Mouse (Mus musculus): ENCODE data around the gene Phactr1. TPM values are rescaled to one million over a fixed set of nuclear protein-coding genes. Genes with fewer than 3 reads are reported as not detected.

The Phactr1 gene
- polyA plus RNA-seq, 1 experiment from 2014 or later = 10.0 TPM

DNA sequence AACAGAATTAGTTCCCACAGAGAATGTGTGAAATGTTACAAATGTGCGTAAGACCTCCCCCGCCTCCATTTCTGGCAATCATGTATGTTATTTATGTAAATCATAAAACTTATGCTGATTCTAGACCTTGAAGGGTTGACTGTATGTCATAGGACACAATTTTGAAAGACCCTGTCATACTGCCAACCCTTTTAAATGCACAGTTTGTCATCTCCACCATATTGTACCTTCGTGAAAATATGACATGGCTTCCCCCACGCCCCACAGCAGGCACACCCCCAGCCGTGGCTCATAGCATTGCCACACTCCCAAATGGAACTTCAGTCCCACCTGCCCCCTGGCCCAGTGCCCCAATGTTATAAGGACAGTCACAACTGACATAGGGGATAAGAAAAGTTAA is 57.1 kb downstream of the Phactr1 start:
- Histone ChIP-seq H3K4me3 (ENCODE audit: low read depth, low read length) (no peak overlapping the region), H3K9ac (ENCODE audit: low read length) (no peak overlapping the region), H3K9me3 (ENCODE audit: control insufficient read depth, low read length) (no peaks in the 10 kb centered on the region), H3K27me3 (replicated peaks; ENCODE audit: control insufficient read depth, insufficient read depth, low read length) (no peaks in the 10 kb centered on the region), H3K36me3 (ENCODE audit: control insufficient read depth, insufficient read depth, low read length) (no peaks in the 10 kb centered on the region), H3K4me2 (ENCODE audit: low read length) (no peak overlapping the region), H3K27ac (ENCODE audit: low read depth) (no peak overlapping the region), H3K4me1 (replicated peaks; ENCODE audit: control insufficient read depth, insufficient read depth, low read length) (no peaks in the 10 kb centered on the region)
- ATAC-seq (replicated peaks; ENCODE audit: low FRiP score, low TSS enrichment, low read depth) (no peak), DNase-seq (ENCODE audit: low spot score) (no peak)
- WGBS = 87% methylated on average over 5 of the region's 5 CpGs

DNA sequence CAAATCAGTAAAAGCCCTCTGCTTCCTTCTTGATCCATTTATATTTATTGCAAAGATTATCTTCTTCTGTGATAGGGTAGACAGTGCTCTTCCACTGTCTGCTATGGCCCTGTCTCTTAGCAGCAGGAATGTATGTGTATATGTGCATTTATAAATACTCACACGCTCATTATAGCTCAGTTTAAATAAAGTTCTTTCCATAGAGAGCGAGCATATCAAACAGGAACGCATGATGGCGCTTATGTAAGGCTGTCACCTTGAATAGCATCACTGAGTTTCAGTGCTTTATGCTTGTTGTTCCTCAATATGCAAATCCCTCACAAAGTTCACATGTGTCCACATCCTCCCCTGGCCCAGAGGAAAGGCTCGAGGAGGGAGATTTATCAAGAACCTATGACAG is 57.7 kb downstream of the Phactr1 start:
- H3K9me3 ChIP-seq (ENCODE audit: control insufficient read depth, low read length) = no peaks in the 10 kb centered on the region
- H3K4me2 ChIP-seq (ENCODE audit: low read length) = no peak overlapping the region
- H3K9ac ChIP-seq (ENCODE audit: low read length) = no peak overlapping the region
- no peaks in the 10 kb centered on the region for H3K4me1 ChIP-seq (replicated peaks; ENCODE audit: control insufficient read depth, insufficient read depth, low read length)
- DNase-seq (ENCODE audit: low spot score) = no peak
- no peaks in the 10 kb centered on the region for H3K36me3 ChIP-seq (ENCODE audit: control insufficient read depth, insufficient read depth, low read length)
- H3K27ac ChIP-seq (ENCODE audit: low read depth) = no peak overlapping the region
- WGBS = 70% methylated on average over 5 of the region's 5 CpGs
- no peak for ATAC-seq (replicated peaks; ENCODE audit: low FRiP score, low TSS enrichment, low read depth)
- H3K4me3 ChIP-seq (ENCODE audit: low read depth, low read length) = no peak overlapping the region
- H3K27me3 ChIP-seq (replicated peaks; ENCODE audit: control insufficient read depth, insufficient read depth, low read length) = no peaks in the 10 kb centered on the region

DNA sequence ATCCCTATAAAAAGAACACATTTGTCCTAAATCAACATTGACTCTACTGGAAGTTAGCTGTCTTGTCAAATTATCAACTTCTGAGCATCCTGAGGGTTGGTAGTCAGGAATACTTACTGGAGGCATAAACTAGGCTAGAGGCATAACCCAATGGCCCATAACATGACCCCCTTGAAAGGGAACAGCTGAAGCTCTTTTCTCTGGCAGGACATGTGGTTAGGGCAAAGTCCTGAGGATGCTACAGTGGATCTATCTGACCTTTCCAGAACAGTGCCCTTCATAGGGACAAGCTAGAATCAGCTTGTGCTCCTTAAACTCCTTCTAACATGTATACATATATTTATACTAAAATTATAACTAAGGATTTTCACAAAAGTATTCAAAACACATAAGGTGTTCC is 61.8 kb downstream of the Phactr1 start:
- Histone ChIP-seq H3K9ac (ENCODE audit: low read length) (no peak overlapping the region), H3K4me2 (ENCODE audit: low read length) (no peak overlapping the region), H3K4me3 (ENCODE audit: low read depth, low read length) (no peak overlapping the region), H3K27ac (ENCODE audit: low read depth) (no peak overlapping the region), H3K36me3 (ENCODE audit: control insufficient read depth, insufficient read depth, low read length) (no peaks in the 10 kb centered on the region), H3K4me1 (replicated peaks; ENCODE audit: control insufficient read depth, insufficient read depth, low read length) (no peaks in the 10 kb centered on the region), H3K9me3 (ENCODE audit: control insufficient read depth, low read length) (no peaks in the 10 kb centered on the region), H3K27me3 (replicated peaks; ENCODE audit: control insufficient read depth, insufficient read depth, low read length) (no peaks in the 10 kb centered on the region)
- DNase-seq (ENCODE audit: low spot score) (no peak), ATAC-seq (replicated peaks; ENCODE audit: low FRiP score, low TSS enrichment, low read depth) (no peak)

DNA sequence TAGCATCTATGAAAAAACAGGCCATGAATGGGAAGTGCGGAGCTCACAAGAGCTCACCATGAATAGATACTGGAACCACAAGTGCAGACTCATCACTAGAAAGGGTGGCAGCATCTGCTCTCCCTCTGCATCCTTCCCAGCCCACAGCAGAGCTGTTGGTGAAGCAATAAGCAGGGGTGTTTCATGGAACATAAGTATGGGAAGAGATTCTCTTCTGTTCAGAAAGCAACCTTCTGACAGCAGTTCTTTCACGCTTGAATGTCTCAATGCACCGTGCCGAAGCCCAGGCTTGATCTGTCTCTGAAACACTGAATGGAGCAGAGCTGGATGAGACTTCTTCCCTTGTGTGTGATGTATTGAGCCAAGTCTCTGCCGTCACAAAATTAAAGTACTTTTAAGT is 64.0 kb downstream of the Phactr1 start:
- no peak overlapping the region for H3K27ac ChIP-seq (ENCODE audit: low read depth)
- no peak overlapping the region for H3K9ac ChIP-seq (ENCODE audit: low read length)
- H3K27me3 ChIP-seq (replicated peaks; ENCODE audit: control insufficient read depth, insufficient read depth, low read length) = no peaks in the 10 kb centered on the region
- WGBS = 76% methylated on average over 5 of the region's 5 CpGs
- H3K9me3 ChIP-seq (ENCODE audit: control insufficient read depth, low read length) = no peaks in the 10 kb centered on the region
- H3K4me1 ChIP-seq (replicated peaks; ENCODE audit: control insufficient read depth, insufficient read depth, low read length) = no peaks in the 10 kb centered on the region
- no peak overlapping the region for H3K4me2 ChIP-seq (ENCODE audit: low read length)
- H3K36me3 ChIP-seq (ENCODE audit: control insufficient read depth, insufficient read depth, low read length) = no peaks in the 10 kb centered on the region
- DNase-seq (ENCODE audit: low spot score) (no peak), ATAC-seq (replicated peaks; ENCODE audit: low FRiP score, low TSS enrichment, low read depth) (no peak)
- no peak overlapping the region for H3K4me3 ChIP-seq (ENCODE audit: low read depth, low read length)

DNA sequence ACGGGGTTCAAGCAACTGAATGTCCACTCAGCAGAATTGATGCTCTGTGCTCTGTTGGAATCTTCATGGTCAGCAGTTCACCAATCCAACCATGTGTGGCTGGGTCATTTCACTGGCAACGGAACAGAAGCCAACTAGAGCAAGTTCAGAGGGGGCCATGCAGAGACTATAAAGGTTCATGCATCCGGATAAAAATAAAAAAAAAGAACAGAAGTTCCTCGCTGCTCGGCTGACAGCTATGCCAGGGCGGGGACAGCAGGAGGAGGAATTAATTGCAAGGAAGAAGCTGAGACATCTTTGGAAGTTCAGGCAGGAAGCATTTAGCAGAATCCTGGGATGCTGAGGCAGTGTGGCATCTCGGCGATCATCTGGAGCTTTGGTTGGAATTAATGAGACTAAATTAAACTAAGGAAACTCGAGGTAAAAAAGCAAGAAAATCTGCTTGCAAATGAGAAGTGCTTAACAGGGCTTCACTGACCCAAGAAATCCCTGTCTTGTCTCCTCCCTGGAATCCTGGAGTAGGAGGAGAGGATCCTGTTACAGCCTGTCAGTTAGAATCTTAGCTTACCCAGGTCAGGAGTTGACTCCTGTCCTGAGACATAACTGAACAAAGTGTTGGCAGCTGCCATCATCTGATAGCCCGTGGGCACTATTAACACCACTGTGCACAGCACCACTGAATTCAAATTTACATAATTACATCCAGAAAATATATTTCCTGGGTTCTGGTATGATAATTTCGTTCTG is 77.4 kb downstream of the Phactr1 start:
- DNase-seq (ENCODE audit: low spot score) = no peak
- no peaks in the 10 kb centered on the region for H3K36me3 ChIP-seq (ENCODE audit: control insufficient read depth, insufficient read depth, low read length)
- ATAC-seq (replicated peaks; ENCODE audit: low FRiP score, low TSS enrichment, low read depth) = no peak
- H3K27me3 ChIP-seq (replicated peaks; ENCODE audit: control insufficient read depth, insufficient read depth, low read length) = no peaks in the 10 kb centered on the region
- H3K4me3 ChIP-seq (ENCODE audit: low read depth, low read length) = no peak overlapping the region
- H3K9ac ChIP-seq (ENCODE audit: low read length) = no peak overlapping the region
- no peak overlapping the region for H3K4me2 ChIP-seq (ENCODE audit: low read length)
- H3K4me1 ChIP-seq (replicated peaks; ENCODE audit: control insufficient read depth, insufficient read depth, low read length) = no peaks in the 10 kb centered on the region
- WGBS = 43% methylated on average over 11 of the region's 11 CpGs
- no peaks in the 10 kb centered on the region for H3K9me3 ChIP-seq (ENCODE audit: control insufficient read depth, low read length)
- H3K27ac ChIP-seq (ENCODE audit: low read depth) = no peak overlapping the region

DNA sequence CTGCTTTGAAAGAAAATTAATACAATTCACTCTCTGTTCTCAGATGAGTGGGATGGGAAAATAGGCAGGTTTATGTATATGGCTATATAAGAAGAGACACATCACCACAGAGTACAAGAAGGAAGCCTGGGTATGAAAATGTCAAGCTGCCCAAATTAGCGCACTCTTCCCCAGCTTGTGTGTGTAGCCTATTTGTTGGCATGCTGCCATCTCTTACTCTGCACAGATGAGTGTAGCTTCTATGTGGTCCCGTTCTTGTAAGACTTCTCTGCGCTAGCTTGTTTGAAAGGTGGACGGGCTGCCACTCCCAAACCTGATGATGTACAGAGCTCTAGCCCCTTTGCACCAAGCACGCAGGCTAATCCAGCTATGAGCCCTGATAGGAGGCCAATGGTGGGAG is 78.7 kb downstream of the Phactr1 start:
- H3K9me3 ChIP-seq (ENCODE audit: control insufficient read depth, low read length) = peaks cover 3% of the 10 kb centered on the region; the same call in 1 of the 2 replicates
- no peaks in the 10 kb centered on the region for H3K27me3 ChIP-seq (replicated peaks; ENCODE audit: control insufficient read depth, insufficient read depth, low read length)
- H3K27ac ChIP-seq (ENCODE audit: low read depth) = no peak overlapping the region
- H3K4me1 ChIP-seq (replicated peaks; ENCODE audit: control insufficient read depth, insufficient read depth, low read length) = no peaks in the 10 kb centered on the region
- H3K4me3 ChIP-seq (ENCODE audit: low read depth, low read length) = no peak overlapping the region
- 51% methylated on average over 5 of the region's 5 CpGs for WGBS
- ATAC-seq (replicated peaks; ENCODE audit: low FRiP score, low TSS enrichment, low read depth) (no peak), DNase-seq (ENCODE audit: low spot score) (no peak)
- no peaks in the 10 kb centered on the region for H3K36me3 ChIP-seq (ENCODE audit: control insufficient read depth, insufficient read depth, low read length)
- no peak overlapping the region for H3K9ac ChIP-seq (ENCODE audit: low read length)
- no peak overlapping the region for H3K4me2 ChIP-seq (ENCODE audit: low read length)

DNA sequence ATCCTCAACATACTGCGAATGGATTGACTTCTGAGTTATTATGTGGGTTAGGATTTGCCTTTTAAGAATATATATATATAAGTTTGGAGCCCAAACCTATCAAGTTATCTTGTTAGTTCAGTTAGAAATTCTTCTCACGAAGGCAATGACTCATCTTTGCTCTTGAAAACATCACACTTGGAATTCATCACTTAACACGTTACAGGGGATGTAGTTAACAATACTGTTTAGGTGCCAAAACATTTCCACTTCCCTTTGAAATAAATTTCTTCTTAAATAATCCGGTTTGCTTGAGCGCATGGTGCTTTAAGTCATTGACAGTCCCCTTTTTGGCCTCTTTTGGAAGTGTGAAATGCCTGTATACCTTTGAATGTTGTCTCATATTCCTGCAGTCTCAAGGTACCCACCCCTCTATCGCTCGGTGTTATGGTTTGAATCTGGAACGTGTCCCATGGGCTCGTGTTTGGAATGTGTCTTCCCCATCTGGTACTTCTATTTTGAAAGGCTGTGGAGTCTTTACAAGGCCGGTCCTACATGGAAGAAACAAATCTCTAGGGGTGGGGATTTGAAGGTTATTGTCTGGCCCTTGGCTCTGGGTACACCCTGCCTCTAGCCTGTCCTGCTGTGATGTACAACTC is 80.6 kb downstream of the Phactr1 start:
- no peaks in the 10 kb centered on the region for H3K36me3 ChIP-seq (ENCODE audit: control insufficient read depth, insufficient read depth, low read length)
- no peak overlapping the region for H3K4me3 ChIP-seq (ENCODE audit: low read depth, low read length)
- no peak overlapping the region for H3K4me2 ChIP-seq (ENCODE audit: low read length)
- no peaks in the 10 kb centered on the region for H3K4me1 ChIP-seq (replicated peaks; ENCODE audit: control insufficient read depth, insufficient read depth, low read length)
- WGBS = 85% methylated on average over 10 of the region's 10 CpGs
- H3K27ac ChIP-seq (ENCODE audit: low read depth) = no peak overlapping the region
- H3K9me3 ChIP-seq (ENCODE audit: control insufficient read depth, low read length) = peaks cover 3% of the 10 kb centered on the region; the same call in 1 of the 2 replicates
- no peak overlapping the region for H3K9ac ChIP-seq (ENCODE audit: low read length)
- DNase-seq (ENCODE audit: low spot score) (no peak), ATAC-seq (replicated peaks; ENCODE audit: low FRiP score, low TSS enrichment, low read depth) (no peak)
- no peaks in the 10 kb centered on the region for H3K27me3 ChIP-seq (replicated peaks; ENCODE audit: control insufficient read depth, insufficient read depth, low read length)

DNA sequence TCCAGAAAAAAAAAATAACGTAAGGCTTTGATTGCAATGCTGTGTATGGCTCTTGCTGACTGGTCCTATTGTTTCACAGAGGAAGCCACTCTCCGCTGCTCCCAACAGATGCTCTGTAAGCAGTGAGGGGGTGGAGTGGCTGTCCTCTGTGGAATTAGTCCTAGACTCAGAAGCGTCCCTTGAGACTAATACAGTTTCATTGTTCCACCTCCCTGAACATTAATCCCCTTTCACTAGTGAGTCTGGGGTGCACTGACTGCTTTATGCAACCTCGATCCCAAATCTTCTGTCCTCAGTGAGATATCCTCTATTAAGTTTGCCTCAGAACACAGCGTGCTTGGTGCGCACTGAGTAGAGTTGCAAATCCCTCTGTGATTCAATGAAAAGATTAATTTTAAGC is 91.9 kb downstream of the Phactr1 start:
- ATAC-seq (replicated peaks; ENCODE audit: low FRiP score, low TSS enrichment, low read depth) (no peak), DNase-seq (ENCODE audit: low spot score) (no peak)
- Histone ChIP-seq H3K9ac (ENCODE audit: low read length) (no peak overlapping the region), H3K4me2 (ENCODE audit: low read length) (no peak overlapping the region), H3K4me3 (ENCODE audit: low read depth, low read length) (no peak overlapping the region), H3K4me1 (replicated peaks; ENCODE audit: control insufficient read depth, insufficient read depth, low read length) (no peaks in the 10 kb centered on the region), H3K27me3 (replicated peaks; ENCODE audit: control insufficient read depth, insufficient read depth, low read length) (no peaks in the 10 kb centered on the region), H3K36me3 (ENCODE audit: control insufficient read depth, insufficient read depth, low read length) (no peaks in the 10 kb centered on the region), H3K27ac (ENCODE audit: low read depth) (no peak overlapping the region), H3K9me3 (ENCODE audit: control insufficient read depth, low read length) (no peaks in the 10 kb centered on the region)
- 77% methylated on average over 6 of the region's 6 CpGs for WGBS

DNA sequence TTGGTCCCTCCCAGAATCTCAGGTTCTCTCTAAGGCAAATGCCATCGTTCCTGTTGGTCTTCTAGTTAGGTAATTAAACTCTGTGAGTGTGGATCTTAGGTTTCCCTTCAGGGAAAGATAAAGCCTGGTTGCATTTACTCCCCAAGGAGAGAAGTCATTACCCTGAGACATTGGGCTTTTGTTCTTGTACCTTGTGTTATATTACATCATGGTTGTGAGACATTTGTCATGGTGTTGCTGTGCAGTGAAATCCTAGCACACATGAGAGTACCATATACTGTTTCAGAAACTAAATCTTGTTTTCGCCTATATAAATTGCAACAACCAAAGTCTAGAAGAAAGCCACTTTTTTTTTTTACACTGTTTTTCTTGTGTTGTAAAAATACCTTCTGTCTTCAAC is 93.6 kb downstream of the Phactr1 start:
- Histone ChIP-seq H3K27me3 (replicated peaks; ENCODE audit: control insufficient read depth, insufficient read depth, low read length) (no peaks in the 10 kb centered on the region), H3K27ac (ENCODE audit: low read depth) (no peak overlapping the region), H3K9me3 (ENCODE audit: control insufficient read depth, low read length) (no peaks in the 10 kb centered on the region), H3K36me3 (ENCODE audit: control insufficient read depth, insufficient read depth, low read length) (no peaks in the 10 kb centered on the region), H3K9ac (ENCODE audit: low read length) (no peak overlapping the region), H3K4me3 (ENCODE audit: low read depth, low read length) (no peak overlapping the region), H3K4me2 (ENCODE audit: low read length) (no peak overlapping the region), H3K4me1 (replicated peaks; ENCODE audit: control insufficient read depth, insufficient read depth, low read length) (no peaks in the 10 kb centered on the region)
- ATAC-seq (replicated peaks; ENCODE audit: low FRiP score, low TSS enrichment, low read depth) (no peak), DNase-seq (ENCODE audit: low spot score) (no peak)
- WGBS = 79% methylated on average over 2 of the region's 2 CpGs
